Comparison of ENCODE assay signal across 8 mouse cellular contexts in the genomic region with DNA sequence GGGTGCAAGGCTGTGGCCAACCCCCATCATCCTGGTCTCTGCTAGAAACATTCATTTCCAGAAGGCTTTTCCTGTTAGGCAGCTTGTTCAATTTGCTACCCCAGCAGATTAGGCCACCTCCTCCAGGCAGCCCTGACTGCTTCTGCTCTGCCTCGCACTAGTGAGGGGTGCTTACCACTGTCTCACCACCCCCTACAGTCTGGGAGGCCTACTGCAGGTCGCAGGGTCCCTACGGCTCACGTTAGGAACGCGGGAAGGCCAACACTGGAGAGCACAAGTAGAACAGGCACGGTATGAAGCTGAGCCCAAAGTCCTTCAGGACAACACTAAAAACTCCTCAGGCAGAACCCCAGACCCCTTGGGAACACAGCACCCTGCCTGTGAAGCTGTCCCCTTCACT. TPM values are rescaled to one million over a fixed set of nuclear protein-coding genes. Genes with fewer than 3 reads are reported as not detected.
DNase-seq lines count a peak whose midpoint lies in the region; ATAC-seq and TF ChIP-seq lines count a peak whose summit lies in the region.

No protein-coding gene starts in this region.

- H3K4me3 ChIP-seq in heart, embryonic 15.5 days, result peak overlapping the region; percentile 95
- H3K4me3 ChIP-seq in hindbrain, embryonic 16.5 days (ENCODE audit: low read length), result no peak overlapping the region
- peak overlapping the region; percentile 60 for H3K4me3 ChIP-seq in myocyte

- ATAC-seq in heart, embryonic 15.5 days (replicated peaks; ENCODE audit: insufficient number of reproducible peaks, insufficient read depth, low FRiP score, low read depth), result no peak
- ATAC-seq in hindbrain, embryonic 16.5 days, result no peak
- no peak for ATAC-seq in cerebellum, adult (ENCODE audit: insufficient number of reproducible peaks, low FRiP score, low TSS enrichment)

- DNase-seq in heart, postnatal 4 days, result no peak
- peak; percentile 82 for DNase-seq in ZHBTc4 (ENCODE audit: low read depth, low spot score)
- DNase-seq in cerebellum, adult 11-12 months, result no peak
- DNase-seq in urinary bladder, postnatal 4 days (ENCODE audit: low spot score in 2 of 2), result no peak

- no peaks in the 10 kb centered on the region for H3K27me3 ChIP-seq in heart, embryonic 15.5 days
- H3K27me3 ChIP-seq in hindbrain, embryonic 16.5 days (replicated peaks; ENCODE audit: control insufficient read depth, insufficient read depth, low read length), result no peaks in the 10 kb centered on the region
- no peaks in the 10 kb centered on the region for H3K27me3 ChIP-seq in myocyte (ENCODE audit: control insufficient read depth, insufficient read depth, insufficient read length)

- H3K4me2 ChIP-seq in heart, embryonic 15.5 days, result peak overlapping the region; percentile 91
- peak overlapping the region; percentile 98 for H3K4me2 ChIP-seq in hindbrain, embryonic 16.5 days (ENCODE audit: low read length)
- H3K4me2 ChIP-seq in myocyte (ENCODE audit: low read depth), result peak overlapping the region; percentile 66

- peaks cover 62% of the 10 kb centered on the region for H3K79me2 ChIP-seq in myocyte (ENCODE audit: control insufficient read depth, insufficient read depth)

- H3K9ac ChIP-seq in heart, embryonic 15.5 days, result peak overlapping the region; percentile 99
- H3K9ac ChIP-seq in hindbrain, embryonic 16.5 days (ENCODE audit: low read depth, low read length), result peak overlapping the region; percentile 100; the same call in 1 of the 2 replicates

- peaks cover 40% of the 10 kb centered on the region for H3K36me3 ChIP-seq in heart, embryonic 15.5 days
- peaks cover 23% of the 10 kb centered on the region for H3K36me3 ChIP-seq in hindbrain, embryonic 16.5 days (ENCODE audit: control insufficient read depth, insufficient read depth, low read length)
- peaks cover 13% of the 10 kb centered on the region for H3K36me3 ChIP-seq in myocyte (ENCODE audit: control insufficient read depth, insufficient read depth)

- peak; percentile 12 for TF ChIP-seq POLR2A in myocyte (IDR thresholded peaks at IDR 0.05; ENCODE audit: insufficient read length, low read depth)

- peak overlapping the region; percentile 98 for H3K27ac ChIP-seq in heart, embryonic 15.5 days
- no peak overlapping the region for H3K27ac ChIP-seq in hindbrain, embryonic 16.5 days (ENCODE audit: low read depth, low read length)

- 62% methylated on average over 7 of the region's 7 CpGs for WGBS in heart, embryonic 15.5 days
- WGBS in hindbrain, embryonic 16.5 days, result 84% methylated on average over 7 of the region's 7 CpGs

- H3ac ChIP-seq in myocyte (ENCODE audit: control insufficient read depth, insufficient read length), result no peak overlapping the region

- no peaks in the 10 kb centered on the region for H3K9me3 ChIP-seq in heart, embryonic 15.5 days (replicated peaks)
- no peaks in the 10 kb centered on the region for H3K9me3 ChIP-seq in hindbrain, embryonic 16.5 days (ENCODE audit: control insufficient read depth, low read length)

- H3K4me1 ChIP-seq in heart, embryonic 15.5 days (replicated peaks), result peaks cover 78% of the 10 kb centered on the region
- peaks cover 47% of the 10 kb centered on the region for H3K4me1 ChIP-seq in hindbrain, embryonic 16.5 days (ENCODE audit: control insufficient read depth, insufficient read depth, low read depth, low read length)

TF ChIP-seq in myocyte, 11 proteins besides CTCF, POLR2A, EP300 and RAD21:
- TF ChIP-seq USF1 (IDR thresholded peaks at IDR 0.05; ENCODE audit: low read depth) (no peak), REST (IDR thresholded peaks at IDR 0.05; ENCODE audit: insufficient read depth, insufficient read length) (no peak)
TF ChIP-seq in myocyte: peak in this region for 0.

RNA-seq across cellular contexts. Expression of a gene that starts 2.8 kb away (rescaled TPM):
- 139 and 169 TPM in 2 replicates for polyA plus RNA-seq in heart, embryonic 15.5 days (2015; fragmentation: Nextera tagmentation; extraction: Ambion mirVana)
- 100 to 1,000 TPM; 352 to 392 TPM for total RNA-seq in heart, postnatal 4 days (2021)
- polyA plus RNA-seq in hindbrain, embryonic 16.5 days (2015; fragmentation: Nextera tagmentation; extraction: Ambion mirVana), result 55.6 and 62.3 TPM in 2 replicates
- polyA plus RNA-seq in myocyte (2012; fragmentation: generic; extraction: Trizol), result 352 TPM

RNA-seq across cellular contexts. Expression of a gene that starts 6.7 kb away (rescaled TPM):
- polyA plus RNA-seq in heart, embryonic 15.5 days (2015; fragmentation: Nextera tagmentation; extraction: Ambion mirVana), result 4.8 and 7.6 TPM in 2 replicates
- total RNA-seq in heart, postnatal 4 days (2021), result 10 to 100 TPM in 1 of 2 experiments, 1 to 10 TPM in 1; 10.0 to 10.1 TPM
- polyA plus RNA-seq in hindbrain, embryonic 16.5 days (2015; fragmentation: Nextera tagmentation; extraction: Ambion mirVana), result 2.4 and 4.0 TPM in 2 replicates
- polyA plus RNA-seq in myocyte (2012; fragmentation: generic; extraction: Trizol), result 4.4 TPM

RNA-seq across cellular contexts. Expression of a gene that starts 27.4 kb away (rescaled TPM):
- 95.4 and 142 TPM in 2 replicates for polyA plus RNA-seq in heart, embryonic 15.5 days (2015; fragmentation: Nextera tagmentation; extraction: Ambion mirVana)
- total RNA-seq in heart, postnatal 4 days (2021), result 10 to 100 TPM; 39.9 to 43.2 TPM
- 48.1 and 57.5 TPM in 2 replicates for polyA plus RNA-seq in hindbrain, embryonic 16.5 days (2015; fragmentation: Nextera tagmentation; extraction: Ambion mirVana)
- 85.6 TPM for polyA plus RNA-seq in myocyte (2012; fragmentation: generic; extraction: Trizol)

RNA-seq across cellular contexts. Expression of a gene that starts 48.4 kb away (rescaled TPM):
- 4.8 and 7.9 TPM in 2 replicates for polyA plus RNA-seq in heart, embryonic 15.5 days (2015; fragmentation: Nextera tagmentation; extraction: Ambion mirVana)
- total RNA-seq in heart, postnatal 4 days (2021), result 10 to 100 TPM; 13.1 to 14.1 TPM
- polyA plus RNA-seq in hindbrain, embryonic 16.5 days (2015; fragmentation: Nextera tagmentation; extraction: Ambion mirVana), result 29.5 and 30.6 TPM in 2 replicates
- polyA plus RNA-seq in myocyte (2012; fragmentation: generic; extraction: Trizol), result 22.8 TPM

RNA-seq across cellular contexts. Expression of a gene that starts 52.0 kb away (rescaled TPM):
- polyA plus RNA-seq in heart, embryonic 15.5 days (2015; fragmentation: Nextera tagmentation; extraction: Ambion mirVana), result 85.8 and 93.7 TPM in 2 replicates
- total RNA-seq in heart, postnatal 4 days (2021), result 100 to 1,000 TPM; 135 to 137 TPM
- 7.7 and 7.9 TPM in 2 replicates for polyA plus RNA-seq in hindbrain, embryonic 16.5 days (2015; fragmentation: Nextera tagmentation; extraction: Ambion mirVana)
- 202 TPM for polyA plus RNA-seq in myocyte (2012; fragmentation: generic; extraction: Trizol)
